Mouse (Mus musculus): ENCODE data around the gene Rasl10a. TPM values are rescaled to one million over a fixed set of nuclear protein-coding genes. Genes with fewer than 3 reads are reported as not detected.

Rasl10a gene
- polyA plus RNA-seq, 1 experiment from 2014 or later, result 0.93 TPM

- Histone ChIP-seq H3K4me3 (ENCODE audit: low read depth, low read length) (no peak overlapping the region), H3K27me3 (replicated peaks; ENCODE audit: control insufficient read depth, insufficient read depth, low read length) (no peaks in the 10 kb centered on the region), H3K4me1 (replicated peaks; ENCODE audit: control insufficient read depth, insufficient read depth, low read length) (no peaks in the 10 kb centered on the region), H3K36me3 (ENCODE audit: control insufficient read depth, insufficient read depth) (peaks cover 99% of the 10 kb centered on the region), H3K9ac (ENCODE audit: low read depth, low read length) (no peak overlapping the region), H3K9me3 (ENCODE audit: control insufficient read depth) (no peaks in the 10 kb centered on the region), H3K27ac (ENCODE audit: low read depth, low read length) (no peak overlapping the region), H3K4me2 (replicated peaks; ENCODE audit: low read depth) (no peak overlapping the region)
- no peak for ATAC-seq
- no peak for TF ChIP-seq CTCF (IDR thresholded peaks at IDR 0.05; ENCODE audit: low read depth)
- 94% methylated on average over 4 of the region's 4 CpGs for WGBS
These were observed 22.5 kb upstream of the Rasl10a start for GRCm38 (mm10) chr11:5035421-5035820.

DNA sequence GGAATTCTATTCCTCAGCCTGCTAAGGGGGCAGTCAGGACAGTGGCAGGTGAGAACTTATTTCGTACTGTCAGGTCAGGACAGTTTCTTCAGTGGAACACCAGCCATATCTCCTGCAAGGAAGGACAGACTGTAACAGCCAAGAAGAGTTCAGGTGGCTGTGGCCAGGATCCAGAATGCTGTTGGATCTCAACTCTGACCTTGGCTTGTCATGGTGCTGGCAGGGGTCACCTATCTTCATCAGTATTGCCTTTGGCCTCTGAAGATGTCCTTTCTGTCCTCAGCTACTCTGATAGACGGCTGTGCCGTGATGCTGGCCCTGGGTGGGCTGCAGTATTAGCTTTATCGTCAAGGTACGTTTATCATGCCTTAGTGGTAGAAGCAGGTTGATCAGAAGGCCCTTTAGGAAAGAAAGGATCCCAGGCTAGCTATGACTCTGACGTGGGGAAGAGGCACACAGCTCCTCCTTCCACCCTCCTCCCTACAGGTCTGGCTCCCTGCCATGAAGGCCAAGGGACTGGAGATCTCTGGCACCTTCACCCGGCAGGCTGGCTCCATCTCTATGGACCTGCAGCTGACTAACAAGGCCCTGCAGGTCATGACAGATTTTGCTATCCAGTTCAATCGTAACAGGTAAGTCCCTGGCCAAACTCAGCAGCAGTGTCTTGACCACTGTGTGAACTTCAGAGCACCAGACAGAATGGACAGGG is 20.6 kb upstream of the Rasl10a start:
- Histone ChIP-seq H3K4me2 (replicated peaks; ENCODE audit: low read depth) (no peak overlapping the region), H3K4me1 (replicated peaks; ENCODE audit: control insufficient read depth, insufficient read depth, low read length) (no peaks in the 10 kb centered on the region), H3K9me3 (ENCODE audit: control insufficient read depth) (no peaks in the 10 kb centered on the region), H3K4me3 (ENCODE audit: low read depth, low read length) (no peak overlapping the region), H3K27ac (ENCODE audit: low read depth, low read length) (no peak overlapping the region), H3K27me3 (replicated peaks; ENCODE audit: control insufficient read depth, insufficient read depth, low read length) (no peaks in the 10 kb centered on the region), H3K9ac (ENCODE audit: low read depth, low read length) (no peak overlapping the region), H3K36me3 (ENCODE audit: control insufficient read depth, insufficient read depth) (peaks cover 99% of the 10 kb centered on the region)
- 82% methylated on average over 8 of the region's 8 CpGs for WGBS
- no peak for ATAC-seq
- TF ChIP-seq CTCF (IDR thresholded peaks at IDR 0.05; ENCODE audit: low read depth), result no peak

- no peak overlapping the region for H3K9ac ChIP-seq (ENCODE audit: low read depth, low read length)
- ATAC-seq, result no peak
- peaks cover 79% of the 10 kb centered on the region for H3K36me3 ChIP-seq (ENCODE audit: control insufficient read depth, insufficient read depth)
- H3K4me1 ChIP-seq (replicated peaks; ENCODE audit: control insufficient read depth, insufficient read depth, low read length), result no peaks in the 10 kb centered on the region
- H3K27me3 ChIP-seq (replicated peaks; ENCODE audit: control insufficient read depth, insufficient read depth, low read length), result no peaks in the 10 kb centered on the region
- no peak overlapping the region for H3K27ac ChIP-seq (ENCODE audit: low read depth, low read length)
- no peak overlapping the region for H3K4me3 ChIP-seq (ENCODE audit: low read depth, low read length)
- no peak for TF ChIP-seq CTCF (IDR thresholded peaks at IDR 0.05; ENCODE audit: low read depth)
- 88% methylated on average over 5 of the region's 5 CpGs for WGBS
- no peak overlapping the region for H3K4me2 ChIP-seq (replicated peaks; ENCODE audit: low read depth)
- H3K9me3 ChIP-seq (ENCODE audit: control insufficient read depth), result no peaks in the 10 kb centered on the region
These were observed 17.3 kb upstream of the Rasl10a start for GRCm38 (mm10) chr11:5040585-5040984.

DNA sequence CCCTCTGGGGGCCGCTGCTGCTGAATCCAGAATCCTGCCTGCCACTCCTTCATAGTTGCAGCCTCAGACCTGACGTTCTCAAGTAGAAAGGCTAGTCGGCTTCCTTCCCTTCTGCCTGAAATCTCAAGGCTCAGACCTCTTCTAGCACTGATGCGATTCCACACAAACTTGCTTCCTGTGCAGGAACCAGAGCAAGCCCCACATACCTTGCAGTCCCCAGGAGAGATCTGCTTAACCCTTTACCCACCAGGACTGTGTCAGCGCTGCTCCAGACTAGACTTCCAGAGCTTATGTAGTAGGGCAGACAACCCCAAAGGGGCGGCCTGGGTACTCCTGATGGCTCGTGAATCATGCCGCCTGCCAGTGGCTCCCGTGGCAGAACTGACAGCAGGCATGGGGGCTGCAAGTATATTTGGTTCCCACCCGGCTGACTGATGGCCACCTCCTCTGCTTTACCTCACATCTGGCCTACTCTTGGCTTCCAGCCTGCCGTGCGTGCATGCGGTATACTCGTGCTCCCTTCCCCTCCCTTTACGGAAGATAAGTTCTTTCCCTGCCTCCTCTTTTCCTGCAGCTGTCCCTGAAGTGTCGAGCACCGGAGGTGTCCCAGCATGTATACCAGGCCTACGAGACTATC is 16.7 kb upstream of the Rasl10a start:
- Histone ChIP-seq H3K27me3 (replicated peaks; ENCODE audit: control insufficient read depth, insufficient read depth, low read length) (no peaks in the 10 kb centered on the region), H3K27ac (ENCODE audit: low read depth, low read length) (no peak overlapping the region), H3K9me3 (ENCODE audit: control insufficient read depth) (no peaks in the 10 kb centered on the region), H3K36me3 (ENCODE audit: control insufficient read depth, insufficient read depth) (peaks cover 72% of the 10 kb centered on the region), H3K4me1 (replicated peaks; ENCODE audit: control insufficient read depth, insufficient read depth, low read length) (no peaks in the 10 kb centered on the region), H3K4me3 (ENCODE audit: low read depth, low read length) (no peak overlapping the region), H3K4me2 (replicated peaks; ENCODE audit: low read depth) (no peak overlapping the region), H3K9ac (ENCODE audit: low read depth, low read length) (no peak overlapping the region)
- no peak for ATAC-seq
- WGBS, result 73% methylated on average over 18 of the region's 18 CpGs
- no peak for TF ChIP-seq CTCF (IDR thresholded peaks at IDR 0.05; ENCODE audit: low read depth)

- no peak overlapping the region for H3K4me3 ChIP-seq (ENCODE audit: low read depth, low read length)
- peaks cover 56% of the 10 kb centered on the region for H3K36me3 ChIP-seq (ENCODE audit: control insufficient read depth, insufficient read depth)
- 84% methylated on average over 8 of the region's 8 CpGs for WGBS
- no peak overlapping the region for H3K4me2 ChIP-seq (replicated peaks; ENCODE audit: low read depth)
- H3K27me3 ChIP-seq (replicated peaks; ENCODE audit: control insufficient read depth, insufficient read depth, low read length), result no peaks in the 10 kb centered on the region
- ATAC-seq, result no peak
- H3K4me1 ChIP-seq (replicated peaks; ENCODE audit: control insufficient read depth, insufficient read depth, low read length), result no peaks in the 10 kb centered on the region
- no peak overlapping the region for H3K9ac ChIP-seq (ENCODE audit: low read depth, low read length)
- no peak for TF ChIP-seq CTCF (IDR thresholded peaks at IDR 0.05; ENCODE audit: low read depth)
- H3K27ac ChIP-seq (ENCODE audit: low read depth, low read length), result no peak overlapping the region
- no peaks in the 10 kb centered on the region for H3K9me3 ChIP-seq (ENCODE audit: control insufficient read depth)
These were observed 15.1 kb upstream of the Rasl10a start for GRCm38 (mm10) chr11:5042645-5043381.

DNA sequence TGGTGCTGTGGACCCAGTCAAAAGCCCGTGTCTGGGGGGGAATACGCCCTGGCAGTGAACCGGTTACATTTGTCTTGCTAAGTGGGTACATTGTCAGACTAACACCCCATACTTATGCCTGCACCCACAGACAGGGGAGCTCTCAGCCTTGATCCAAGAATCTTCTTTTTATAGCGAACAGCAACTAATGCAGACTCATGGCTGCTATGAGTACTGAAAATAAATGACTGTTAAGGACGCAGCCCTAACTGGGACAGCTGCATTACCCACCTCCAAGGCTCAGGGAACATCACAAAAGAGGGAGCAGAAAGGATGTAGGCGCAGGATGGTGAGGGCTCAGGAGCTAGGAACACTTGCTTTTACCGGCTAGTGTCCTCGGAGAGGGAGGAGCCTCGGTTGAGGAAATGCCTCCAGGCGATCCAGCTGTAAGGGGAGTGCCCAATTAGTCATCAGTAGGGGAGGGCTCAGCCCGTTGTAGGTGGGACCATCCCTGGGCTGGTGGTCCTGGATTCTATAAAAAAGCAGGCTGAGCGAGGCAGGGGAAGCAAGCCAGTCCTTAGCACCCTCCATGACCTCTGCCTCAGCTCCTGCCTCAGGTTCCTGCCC is 11.5 kb upstream of the Rasl10a start:
- peaks cover 20% of the 10 kb centered on the region for H3K36me3 ChIP-seq (ENCODE audit: control insufficient read depth, insufficient read depth)
- no peaks in the 10 kb centered on the region for H3K4me1 ChIP-seq (replicated peaks; ENCODE audit: control insufficient read depth, insufficient read depth, low read length)
- H3K9me3 ChIP-seq (ENCODE audit: control insufficient read depth), result no peaks in the 10 kb centered on the region
- no peak overlapping the region for H3K4me2 ChIP-seq (replicated peaks; ENCODE audit: low read depth)
- WGBS, result 44% methylated on average over 12 of the region's 12 CpGs
- no peak overlapping the region for H3K9ac ChIP-seq (ENCODE audit: low read depth, low read length)
- no peak for TF ChIP-seq CTCF (IDR thresholded peaks at IDR 0.05; ENCODE audit: low read depth)
- H3K4me3 ChIP-seq (ENCODE audit: low read depth, low read length), result no peak overlapping the region
- H3K27me3 ChIP-seq (replicated peaks; ENCODE audit: control insufficient read depth, insufficient read depth, low read length), result no peaks in the 10 kb centered on the region
- H3K27ac ChIP-seq (ENCODE audit: low read depth, low read length), result no peak overlapping the region
- no peak for ATAC-seq
